Mouse (Mus musculus): ENCODE data around the gene Cct8.

The Cct8 gene

GRCm38 (mm10) chr16:87444071-87444470 lies 51.6 kb downstream of the Cct8 start:
- DNase-seq: no peak

DNA sequence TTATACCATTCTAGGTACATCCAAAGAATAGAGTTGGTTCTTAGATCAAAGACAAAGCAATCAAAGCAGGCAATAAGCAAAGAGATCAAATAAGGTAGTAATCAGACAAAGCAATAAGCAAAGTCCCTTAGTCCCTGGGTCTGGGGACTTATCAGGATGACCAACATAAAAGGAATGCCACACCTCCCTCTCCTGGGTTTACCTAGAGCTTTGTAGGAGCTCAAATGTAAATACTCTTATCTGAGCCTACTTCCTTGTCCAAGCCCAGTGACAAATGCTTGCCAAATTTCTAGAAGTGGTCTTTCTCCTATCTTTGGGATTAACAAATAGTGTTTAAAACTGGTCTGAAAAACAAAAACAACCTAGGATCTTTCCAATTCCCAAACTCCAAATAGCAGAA lies 52.4 kb downstream of the Cct8 start:
- no peak for DNase-seq

- no peak for DNase-seq
Observed at GRCm38 (mm10) chr16:87442291-87442690, 53.4 kb downstream of the Cct8 start.

DNA sequence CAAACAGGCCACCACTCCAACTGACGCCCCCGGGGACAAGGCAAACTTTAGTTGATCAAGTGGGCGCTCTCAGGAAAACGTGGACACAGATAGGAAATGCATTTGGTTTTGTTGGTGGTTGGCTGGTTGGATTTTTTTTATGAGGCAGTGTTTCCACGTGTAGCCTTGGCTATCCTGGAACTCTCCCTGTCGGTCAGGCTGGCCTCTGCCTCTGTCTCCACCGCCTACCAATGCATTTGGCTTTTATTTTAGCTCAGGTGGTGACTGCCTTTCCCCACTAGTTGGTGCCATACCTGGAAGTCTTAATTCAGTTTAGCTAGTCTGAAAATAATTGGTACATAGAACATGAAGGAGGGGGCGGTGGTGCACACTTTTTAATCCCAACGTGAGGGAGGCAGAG lies 54.6 kb downstream of the Cct8 start:
- peak; percentile 42 for DNase-seq

DNA sequence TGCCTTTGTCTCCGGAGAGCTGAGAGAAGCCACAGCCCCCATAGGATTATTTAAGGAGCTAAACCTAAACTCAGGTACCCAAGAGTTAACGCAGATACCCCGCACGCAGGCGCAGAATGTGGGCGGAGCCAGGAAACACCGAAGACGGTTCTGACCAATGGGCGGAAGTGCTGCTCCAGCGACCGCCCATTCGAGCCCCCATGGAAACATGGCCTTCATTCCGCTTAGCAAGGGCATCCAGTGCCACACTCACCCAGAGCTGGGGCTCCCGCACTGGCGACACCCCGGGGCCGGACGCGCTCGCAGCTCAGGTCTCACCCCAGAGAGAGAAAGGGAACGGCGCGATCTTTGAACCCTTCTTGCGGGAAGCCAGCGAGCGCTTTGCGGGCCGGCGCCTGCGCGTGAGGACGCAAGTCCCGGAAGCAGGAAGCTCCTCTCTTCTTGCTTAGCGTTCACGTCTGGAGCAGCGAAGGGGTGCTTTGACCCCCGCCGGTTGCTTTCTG lies 55.4 kb downstream of the Cct8 start, which contains the start of gene Rwdd2b:
Rwdd2b (minus strand) TSS at position 390 of the 503 bp plus-strand sequence.
- DNase-seq: peak; percentile 93

- peak; percentile 23 for DNase-seq
Observed at GRCm38 (mm10) chr16:87438697-87439096, 57.0 kb downstream of the Cct8 start.

DNA sequence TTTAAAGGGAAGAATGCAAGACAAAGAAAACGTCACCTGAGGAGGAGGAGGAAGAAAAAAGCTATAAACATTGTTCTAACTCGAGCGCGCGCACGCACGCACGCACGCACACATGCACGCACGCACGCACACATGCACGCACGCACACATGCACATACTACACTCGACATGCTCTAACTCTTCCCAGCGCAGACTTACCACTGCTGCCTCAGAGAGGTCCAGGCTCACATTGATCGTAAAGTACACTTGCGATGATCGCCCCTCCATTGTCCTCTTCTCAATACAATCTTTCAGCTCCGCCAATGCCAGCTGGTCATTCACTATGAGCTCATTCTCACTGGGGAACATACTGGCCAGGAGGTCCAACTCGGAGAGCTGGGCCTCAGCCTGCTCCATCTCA lies 58.6 kb downstream of the Cct8 start:
- no peak for DNase-seq

DNA sequence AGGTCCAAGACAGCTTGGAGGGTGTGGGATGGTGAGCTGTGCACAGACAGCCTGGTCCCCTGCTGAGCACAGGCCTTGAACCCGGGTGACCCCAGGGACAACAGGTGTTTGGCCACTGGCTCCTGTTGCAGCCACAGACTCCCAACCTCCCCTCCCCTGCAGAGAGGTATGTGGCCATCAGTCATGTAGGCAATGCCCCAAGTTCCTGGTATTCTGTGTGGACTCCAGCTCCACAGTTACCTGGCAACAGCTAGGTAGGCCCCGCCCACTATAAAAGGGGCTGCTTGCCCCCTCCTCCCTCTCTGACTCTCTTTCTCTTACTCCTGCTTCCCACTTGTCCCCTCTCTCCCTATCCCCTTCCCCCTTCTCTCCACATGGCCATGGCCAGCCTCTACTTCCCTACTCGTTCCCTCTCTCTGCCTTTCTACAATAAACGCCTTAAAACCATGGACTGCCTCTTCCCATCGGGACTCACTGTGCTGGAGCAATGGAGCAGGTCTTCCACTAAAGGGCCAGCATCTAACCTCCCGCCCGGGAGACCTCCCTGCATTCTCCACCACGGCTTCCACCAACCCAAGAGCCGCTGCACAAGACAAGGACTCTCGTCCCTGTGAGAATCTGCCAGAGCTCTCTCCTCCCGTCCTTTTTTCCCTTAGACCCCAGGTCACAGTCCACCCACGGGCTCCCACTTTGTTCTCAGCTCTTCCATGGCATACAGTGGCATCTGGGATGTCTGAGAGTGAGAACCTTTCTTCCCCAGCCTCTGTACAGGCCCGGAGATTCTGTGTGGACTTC lies 60.1 kb downstream of the Cct8 start:
- DNase-seq: peak; percentile 19

GRCm38 (mm10) chr16:87434946-87435345 lies 60.7 kb downstream of the Cct8 start:
- DNase-seq: no peak

DNA sequence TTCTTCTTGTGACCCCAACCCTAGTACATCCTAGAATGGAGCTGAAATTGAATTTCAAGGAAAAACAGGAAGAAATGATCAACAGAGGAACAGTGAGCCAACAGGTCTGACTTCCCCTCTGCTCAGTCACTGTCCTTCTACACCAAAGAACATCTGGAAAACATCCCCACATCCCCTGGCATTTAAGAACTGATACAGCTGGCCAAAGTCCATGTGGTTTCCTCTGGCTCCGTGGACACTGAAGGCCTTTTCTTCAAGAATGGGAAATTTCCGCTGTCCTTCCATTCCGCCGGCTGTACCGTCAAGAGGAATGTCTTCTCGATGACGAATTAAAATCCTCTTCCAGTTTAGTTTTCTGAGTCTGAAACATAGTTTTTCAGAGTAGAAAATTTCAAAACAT lies 61.4 kb downstream of the Cct8 start:
- no peak for DNase-seq

Data from cerebellum, adult 9-11 months (tissue).